Mouse (Mus musculus) midbrain, embryonic 15.5 days (tissue): ENCODE measurements around the gene Tm7sf3. TPM values are rescaled to one million over a fixed set of nuclear protein-coding genes. Genes with fewer than 3 reads are reported as not detected.

Source experiments
- ATAC-seq: fragments of 200-750 bp; cut with Nextera tagmentation; replicated peaks from 2 replicates; pipeline ENCODE4 v1.8.0; 2017; ENCODE audit warnings: moderate TSS enrichment
- H3K27ac ChIP-seq: fragments of 300-500 bp; sonication (generic); 2 replicates; pipeline ENCODE4 v1.5.1; 2015; ENCODE audit warnings: mild to moderate bottlenecking, inconsistent platforms
- H3K27me3 ChIP-seq: fragments of 300-500 bp; sonication (generic); replicated peaks from 2 replicates; pipeline ENCODE4 v1.6.1; 2015; ENCODE audit warnings: inconsistent platforms
- H3K36me3 ChIP-seq: fragments of 300-500 bp; sonication (generic); replicated peaks from 2 replicates; pipeline ENCODE4 v1.6.1; 2015; ENCODE audit warnings: inconsistent platforms
- H3K4me1 ChIP-seq: fragments of 300-500 bp; sonication (generic); 2 replicates; pipeline ENCODE4 v1.6.1; 2015; ENCODE audit warnings: inconsistent platforms
- H3K4me2 ChIP-seq: fragments of 300-500 bp; sonication (generic); 2 replicates; pipeline ENCODE4 v1.6.1; 2015; ENCODE audit warnings: inconsistent platforms, mild to moderate bottlenecking, moderate library complexity
- H3K4me3 ChIP-seq: fragments of 300-500 bp; sonication (generic); 2 replicates; pipeline ENCODE4 v1.5.1; 2015; ENCODE audit warnings: mild to moderate bottlenecking, inconsistent platforms
- H3K9ac ChIP-seq: fragments of 300-500 bp; sonication (generic); 2 replicates; pipeline ENCODE4 v1.6.1; 2015; ENCODE audit warnings: mild to moderate bottlenecking, inconsistent platforms
- H3K9me3 ChIP-seq: fragments of 300-500 bp; sonication (generic); 2 replicates; pipeline ENCODE4 v1.6.1; 2016; ENCODE audit warnings: inconsistent platforms
- WGBS: fragments of 180-500 bp; shearing (Covaris S2); methylation state at CpG from one replicate; pipeline ENCODE4 v1.1.7; 2015; ENCODE audit warnings: mixed read lengths; 5-methylcytosine and 5-hydroxymethylcytosine counted together
- polyA plus RNA-seq: library from polyadenylated mRNA; unstranded; fragments of >200 nt; fragmentation: Nextera tagmentation; extraction: Ambion mirVana; gene quantifications from 2 replicates; pipeline ENCODE4 v1.2.1, GENCODE M21; 2015

Gene Tm7sf3
- polyA plus RNA-seq, 1 experiment from 2014 or later = 30.0 TPM

GRCm38 (mm10) chr6:146643184-146643570 lies 553 bp upstream of the Tm7sf3 start:
- WGBS = 47% methylated on average over 11 of the region's 11 CpGs
- Histone ChIP-seq H3K4me3 (peak overlapping the region; percentile 93), H3K9ac (peak overlapping the region; percentile 74), H3K9me3 (no peaks in the 10 kb centered on the region), H3K36me3 (no peaks in the 10 kb centered on the region), H3K4me1 (peaks cover 16% of the 10 kb centered on the region), H3K4me2 (peak overlapping the region; percentile 83), H3K27me3 (no peaks in the 10 kb centered on the region), H3K27ac (no peak overlapping the region)
- ATAC-seq = no peak

GRCm38 (mm10) chr6:146641621-146642210 lies 908 bp downstream of the Tm7sf3 start:
- Histone ChIP-seq H3K27ac (peak overlapping the region; percentile 74), H3K9ac (peak overlapping the region; percentile 37), H3K4me3 (peak overlapping the region; percentile 93), H3K4me2 (peak overlapping the region; percentile 83), H3K27me3 (no peaks in the 10 kb centered on the region), H3K4me1 (peaks cover 16% of the 10 kb centered on the region), H3K36me3 (no peaks in the 10 kb centered on the region), H3K9me3 (no peaks in the 10 kb centered on the region)
- WGBS = 67% methylated on average over 11 of the region's 11 CpGs
- peak; percentile 5 for ATAC-seq

GRCm38 (mm10) chr6:146640991-146641390 lies 1.6 kb downstream of the Tm7sf3 start:
- Histone ChIP-seq H3K4me3 (no peak overlapping the region), H3K4me1 (peaks cover 16% of the 10 kb centered on the region), H3K4me2 (no peak overlapping the region), H3K9ac (no peak overlapping the region), H3K27me3 (no peaks in the 10 kb centered on the region), H3K27ac (no peak overlapping the region), H3K36me3 (no peaks in the 10 kb centered on the region), H3K9me3 (no peaks in the 10 kb centered on the region)
- no peak for ATAC-seq
- WGBS = 84% methylated on average over 6 of the region's 6 CpGs

- no peak for ATAC-seq
- Histone ChIP-seq H3K27me3 (no peaks in the 10 kb centered on the region), H3K4me1 (peaks cover 16% of the 10 kb centered on the region), H3K9ac (no peak overlapping the region), H3K36me3 (no peaks in the 10 kb centered on the region), H3K27ac (no peak overlapping the region), H3K4me3 (no peak overlapping the region), H3K4me2 (no peak overlapping the region), H3K9me3 (no peaks in the 10 kb centered on the region)
- 89% methylated on average over 7 of the region's 7 CpGs for WGBS
Observed at GRCm38 (mm10) chr6:146640068-146640965, 2.3 kb downstream of the Tm7sf3 start.

- H3K27me3 ChIP-seq = no peaks in the 10 kb centered on the region
Observed at GRCm38 (mm10) chr6:146636482-146636881, 6.1 kb downstream of the Tm7sf3 start.

GRCm38 (mm10) chr6:146634759-146635606 lies 7.6 kb downstream of the Tm7sf3 start:
- Histone ChIP-seq H3K27ac (no peak overlapping the region), H3K4me1 (peaks cover 16% of the 10 kb centered on the region), H3K9ac (no peak overlapping the region), H3K4me2 (peak overlapping the region; percentile 62; the same call in 1 of the 2 replicates), H3K36me3 (no peaks in the 10 kb centered on the region), H3K9me3 (no peaks in the 10 kb centered on the region), H3K27me3 (no peaks in the 10 kb centered on the region), H3K4me3 (peak overlapping the region; percentile 58)
- no peak for ATAC-seq
- WGBS = 67% methylated on average over 4 of the region's 4 CpGs

More at GRCm38 (mm10) chr6:146636482-146636881, 6.1 kb downstream of the Tm7sf3 start:
- Histone ChIP-seq H3K4me3 (no peak overlapping the region), H3K4me1 (peaks cover 16% of the 10 kb centered on the region), H3K9me3 (no peaks in the 10 kb centered on the region), H3K27ac (no peak overlapping the region), H3K9ac (no peak overlapping the region), H3K36me3 (no peaks in the 10 kb centered on the region), H3K4me2 (no peak overlapping the region)
- 90% methylated on average over 5 of the region's 5 CpGs for WGBS
- ATAC-seq = no peak

GRCm38 (mm10) chr6:146634015-146634722 lies 8.5 kb downstream of the Tm7sf3 start:
- ATAC-seq = peak; percentile 94
- under 1% methylated on average over 81 of the region's 82 CpGs for WGBS

GRCm38 (mm10) chr6:146633629-146634014 lies 9.0 kb downstream of the Tm7sf3 start:
- H3K4me2 ChIP-seq = peak overlapping the region; percentile 62
- no peaks in the 10 kb centered on the region for H3K9me3 ChIP-seq
- H3K4me3 ChIP-seq = peak overlapping the region; percentile 58
- H3K4me1 ChIP-seq = peaks cover 16% of the 10 kb centered on the region
- H3K9ac ChIP-seq = peak overlapping the region; percentile 67
- H3K27ac ChIP-seq = peak overlapping the region; percentile 80
- 9% methylated on average over 14 of the region's 14 CpGs for WGBS
- peak; percentile 65; the same call in 1 of the 2 replicates for ATAC-seq
- H3K36me3 ChIP-seq = no peaks in the 10 kb centered on the region
- no peaks in the 10 kb centered on the region for H3K27me3 ChIP-seq

More at GRCm38 (mm10) chr6:146634015-146634722, 8.5 kb downstream of the Tm7sf3 start:
- no peaks in the 10 kb centered on the region for H3K27me3 ChIP-seq
- peak overlapping the region; percentile 67 for H3K9ac ChIP-seq
- peak overlapping the region; percentile 62 for H3K4me2 ChIP-seq
- peaks cover 16% of the 10 kb centered on the region for H3K4me1 ChIP-seq
- no peaks in the 10 kb centered on the region for H3K9me3 ChIP-seq
- H3K4me3 ChIP-seq = peak overlapping the region; percentile 58
- H3K27ac ChIP-seq = peak overlapping the region; percentile 80
- H3K36me3 ChIP-seq = no peaks in the 10 kb centered on the region

- H3K27ac ChIP-seq = 0 out of 2 replicates have a peak overlapping the region, but pooled peaks have one; percentile 80
- H3K4me3 ChIP-seq = peak overlapping the region; percentile 58
Observed at GRCm38 (mm10) chr6:146633097-146633496, 9.5 kb downstream of the Tm7sf3 start.

GRCm38 (mm10) chr6:146632403-146632802 lies 10.2 kb downstream of the Tm7sf3 start:
- WGBS = 78% methylated on average over 9 of the region's 9 CpGs
- no peaks in the 10 kb centered on the region for H3K9me3 ChIP-seq
- H3K4me1 ChIP-seq = peaks cover 16% of the 10 kb centered on the region
- H3K4me3 ChIP-seq = no peak overlapping the region
- no peak overlapping the region for H3K4me2 ChIP-seq
- H3K9ac ChIP-seq = no peak overlapping the region
- no peaks in the 10 kb centered on the region for H3K36me3 ChIP-seq
- no peaks in the 10 kb centered on the region for H3K27me3 ChIP-seq
- ATAC-seq = no peak
- H3K27ac ChIP-seq = no peak overlapping the region

More at GRCm38 (mm10) chr6:146633097-146633496, 9.5 kb downstream of the Tm7sf3 start:
- Histone ChIP-seq H3K9ac (no peak overlapping the region), H3K9me3 (no peaks in the 10 kb centered on the region), H3K4me2 (peak overlapping the region; percentile 62), H3K27me3 (no peaks in the 10 kb centered on the region), H3K4me1 (peaks cover 16% of the 10 kb centered on the region), H3K36me3 (no peaks in the 10 kb centered on the region)
- ATAC-seq = peak; percentile 15; the same call in 1 of the 2 replicates
- 33% methylated on average over 8 of the region's 8 CpGs for WGBS

GRCm38 (mm10) chr6:146631847-146632246 lies 10.8 kb downstream of the Tm7sf3 start:
- Histone ChIP-seq H3K27ac (no peak overlapping the region), H3K9ac (no peak overlapping the region), H3K27me3 (no peaks in the 10 kb centered on the region), H3K36me3 (no peaks in the 10 kb centered on the region), H3K9me3 (no peaks in the 10 kb centered on the region), H3K4me2 (no peak overlapping the region), H3K4me1 (peaks cover 16% of the 10 kb centered on the region), H3K4me3 (no peak overlapping the region)
- no peak for ATAC-seq
- WGBS = 82% methylated on average over 8 of the region's 8 CpGs
